Mouse (Mus musculus) hindbrain, embryonic 16.5 days (tissue): ENCODE measurements around the gene Phf24. TPM values are rescaled to one million over a fixed set of nuclear protein-coding genes. Genes with fewer than 3 reads are reported as not detected.

ENCODE experiments used
- ATAC-seq: fragments of 200-750 bp; cut with Nextera tagmentation; 2 replicates; pipeline ENCODE4 v1.8.0; 2017; ENCODE audit warnings: moderate TSS enrichment, moderate library complexity
- H3K27ac ChIP-seq: fragments of 300-500 bp; sonication (generic); 2 replicates; pipeline ENCODE4 v1.5.1; 2014; ENCODE audit warnings: low read depth, mild to moderate bottlenecking, control low read depth, low read length, moderate library complexity
- H3K27me3 ChIP-seq: fragments of 300-500 bp; sonication (generic); replicated peaks from 2 replicates; pipeline ENCODE4 v1.6.1; 2014; ENCODE audit warnings: low read length; ENCODE audit not compliant: control insufficient read depth, insufficient read depth
- H3K36me3 ChIP-seq: fragments of 300-500 bp; sonication (generic); 2 replicates; pipeline ENCODE4 v1.6.1; 2014; ENCODE audit warnings: mild to moderate bottlenecking, low read length, moderate library complexity, mixed read lengths; ENCODE audit not compliant: control insufficient read depth, insufficient read depth
- H3K4me1 ChIP-seq: fragments of 300-500 bp; sonication (generic); 2 replicates; pipeline ENCODE4 v1.6.1; 2014; ENCODE audit warnings: low read depth, low read length; ENCODE audit not compliant: control insufficient read depth, insufficient read depth
- H3K4me2 ChIP-seq: fragments of 300-500 bp; sonication (generic); 2 replicates; pipeline ENCODE4 v1.6.1; 2014; ENCODE audit warnings: mild to moderate bottlenecking, low read length, control low read depth, moderate library complexity
- H3K4me3 ChIP-seq: fragments of 300-500 bp; sonication (generic); 2 replicates; pipeline ENCODE4 v1.5.1; 2014; ENCODE audit warnings: mild to moderate bottlenecking, low read length, control low read depth, moderate library complexity
- H3K9ac ChIP-seq: fragments of 300-500 bp; sonication (generic); 2 replicates; pipeline ENCODE4 v1.6.1; 2014; ENCODE audit warnings: low read depth, mild to moderate bottlenecking, control low read depth, low read length, moderate library complexity
- H3K9me3 ChIP-seq: fragments of 300-500 bp; sonication (generic); 2 replicates; pipeline ENCODE4 v1.6.1; 2014; ENCODE audit warnings: mild to moderate bottlenecking, low read length, moderate library complexity; ENCODE audit not compliant: control insufficient read depth
- WGBS: fragments of 180-500 bp; shearing (Covaris S2); extraction: QIAGEN DNeasy Blood & Tissue Kit; methylation state at CpG from one replicate; pipeline ENCODE4 v1.1.7; 2014; 5-methylcytosine and 5-hydroxymethylcytosine counted together
- polyA plus RNA-seq: library from polyadenylated mRNA; unstranded; fragments of >200 nt; fragmentation: Nextera tagmentation; extraction: Ambion mirVana; gene quantifications from 2 replicates; pipeline ENCODE4 v1.2.1, GENCODE M21; 2015

Gene Phf24
- polyA plus RNA-seq, 1 experiment from 2014 or later, result 44.5 TPM

- ATAC-seq, result no peak
- Histone ChIP-seq H3K9me3 (no peaks in the 10 kb centered on the region), H3K4me1 (peaks cover 22% of the 10 kb centered on the region)
These were observed 27.7 kb downstream of the Phf24 start for GRCm38 (mm10) chr4:42944185-42944584.

GRCm38 (mm10) chr4:42945043-42945442, 28.6 kb downstream of the Phf24 start:
- Histone ChIP-seq H3K4me3 (no peak overlapping the region), H3K36me3 (peaks cover 7% of the 10 kb centered on the region; the same call in 1 of the 2 replicates), H3K4me2 (no peak overlapping the region), H3K4me1 (peaks cover 24% of the 10 kb centered on the region), H3K27me3 (no peaks in the 10 kb centered on the region), H3K27ac (no peak overlapping the region), H3K9ac (no peak overlapping the region), H3K9me3 (no peaks in the 10 kb centered on the region)
- ATAC-seq, result no peak
- WGBS, result 22% methylated on average over 6 of the region's 6 CpGs

More at GRCm38 (mm10) chr4:42944185-42944584, 27.7 kb downstream of the Phf24 start:
- Histone ChIP-seq H3K4me3 (no peak overlapping the region), H3K27me3 (no peaks in the 10 kb centered on the region), H3K9ac (no peak overlapping the region), H3K27ac (no peak overlapping the region), H3K36me3 (peaks cover 11% of the 10 kb centered on the region), H3K4me2 (no peak overlapping the region)
- WGBS, result 85% methylated on average over 9 of the region's 9 CpGs

- 91% methylated on average over 3 of the region's 3 CpGs for WGBS
- H3K4me3 ChIP-seq, result no peak overlapping the region
- H3K9ac ChIP-seq, result no peak overlapping the region
- 0 out of 2 replicates have a peak, but pooled peaks cover 4% of the 10 kb centered on the region for H3K36me3 ChIP-seq
- no peak overlapping the region for H3K27ac ChIP-seq
- peaks cover 24% of the 10 kb centered on the region for H3K4me1 ChIP-seq
- H3K4me2 ChIP-seq, result no peak overlapping the region
- no peaks in the 10 kb centered on the region for H3K9me3 ChIP-seq
- ATAC-seq, result no peak
- H3K27me3 ChIP-seq, result no peaks in the 10 kb centered on the region
These were observed 29.0 kb downstream of the Phf24 start for GRCm38 (mm10) chr4:42945445-42945844.

DNA sequence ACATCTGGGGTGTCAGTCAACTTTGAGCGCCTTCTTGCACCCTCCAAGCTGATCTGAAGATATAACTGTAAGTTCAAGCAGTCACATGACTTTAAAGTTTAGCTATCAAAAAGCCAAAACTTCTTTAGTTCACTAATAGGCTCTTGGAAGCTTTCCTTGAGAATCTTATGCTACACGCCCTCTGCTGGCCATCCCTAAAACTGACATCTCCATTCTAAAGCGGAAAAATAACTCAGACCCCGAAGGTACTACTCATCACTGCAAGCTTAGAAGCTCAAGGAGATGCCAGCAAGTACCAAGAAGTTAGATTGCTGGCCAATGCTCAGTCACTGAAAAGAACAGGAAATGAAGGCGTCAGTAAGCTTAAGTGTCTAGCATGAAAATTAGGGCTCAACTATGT, 29.5 kb downstream of the Phf24 start:
- no peak for ATAC-seq
- no peaks in the 10 kb centered on the region for H3K9me3 ChIP-seq
- H3K4me1 ChIP-seq, result peaks cover 26% of the 10 kb centered on the region
- WGBS, result 3% methylated on average over 5 of the region's 5 CpGs
- H3K9ac ChIP-seq, result no peak overlapping the region
- H3K27me3 ChIP-seq, result no peaks in the 10 kb centered on the region
- H3K27ac ChIP-seq, result peak overlapping the region; percentile 81
- no peak overlapping the region for H3K4me3 ChIP-seq
- peak overlapping the region; percentile 40 for H3K4me2 ChIP-seq
- H3K36me3 ChIP-seq, result 0 out of 2 replicates have a peak, but pooled peaks cover 3% of the 10 kb centered on the region

DNA sequence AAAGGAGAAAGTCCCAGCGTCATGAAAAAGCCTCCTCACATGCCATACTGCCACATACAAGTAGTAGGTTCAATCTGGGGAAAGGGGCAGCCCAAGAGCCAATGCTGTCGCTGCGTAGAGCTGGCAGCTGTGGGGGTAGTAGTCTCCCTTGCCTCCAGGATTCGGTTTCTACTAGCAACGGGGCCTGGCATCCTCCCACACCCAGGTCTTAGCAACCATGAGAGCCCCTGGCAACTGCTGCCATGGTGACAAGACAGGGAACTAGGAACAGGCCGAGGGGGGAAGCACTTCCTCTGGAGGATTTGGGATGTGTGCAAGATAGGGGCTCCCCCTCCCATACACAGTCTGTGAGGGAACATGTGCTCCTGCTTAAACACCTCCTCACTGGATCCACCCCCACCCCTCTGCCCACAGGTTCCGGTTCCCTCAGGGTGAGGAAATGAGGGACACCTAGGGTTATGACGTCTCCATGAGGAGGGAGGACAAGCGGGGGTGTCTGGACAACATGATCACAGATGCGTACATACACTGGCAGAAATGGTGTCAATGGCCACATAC, 30.4 kb downstream of the Phf24 start:
- ATAC-seq, result peak; percentile 45
- no peaks in the 10 kb centered on the region for H3K36me3 ChIP-seq
- H3K9ac ChIP-seq, result peak overlapping the region; percentile 41; the same call in 1 of the 2 replicates
- no peaks in the 10 kb centered on the region for H3K27me3 ChIP-seq
- H3K4me3 ChIP-seq, result no peak overlapping the region
- H3K9me3 ChIP-seq, result no peaks in the 10 kb centered on the region
- H3K4me1 ChIP-seq, result peaks cover 33% of the 10 kb centered on the region
- WGBS, result 22% methylated on average over 10 of the region's 10 CpGs
- peak overlapping the region; percentile 81 for H3K27ac ChIP-seq
- H3K4me2 ChIP-seq, result peak overlapping the region; percentile 40

DNA sequence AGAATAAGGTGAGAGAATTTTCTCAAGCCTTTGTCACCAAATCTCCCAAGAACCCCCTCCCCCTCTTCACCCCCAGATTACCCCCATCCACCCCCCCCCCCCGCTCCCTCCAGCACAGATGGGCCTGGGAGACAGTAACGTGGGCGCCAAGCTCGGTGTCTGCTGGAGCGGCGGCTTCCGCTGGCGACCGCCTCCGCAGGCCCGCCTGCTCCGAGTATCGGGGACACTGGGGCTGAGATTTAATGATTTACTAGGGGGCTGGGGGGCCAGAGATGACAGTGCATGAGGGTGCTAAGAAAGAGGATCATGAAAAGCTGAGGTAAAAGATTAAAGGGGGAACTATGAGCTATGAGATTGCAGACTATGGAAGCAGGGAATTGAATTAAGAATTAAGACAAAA, 32.1 kb downstream of the Phf24 start:
- H3K27ac ChIP-seq, result peak overlapping the region; percentile 74
- 33% methylated on average over 13 of the region's 13 CpGs for WGBS

GRCm38 (mm10) chr4:42949051-42949675, 32.7 kb downstream of the Phf24 start:
- no peaks in the 10 kb centered on the region for H3K36me3 ChIP-seq
- H3K4me2 ChIP-seq, result peak overlapping the region; percentile 93
- no peaks in the 10 kb centered on the region for H3K9me3 ChIP-seq
- peaks cover 56% of the 10 kb centered on the region for H3K4me1 ChIP-seq
- no peaks in the 10 kb centered on the region for H3K27me3 ChIP-seq
- H3K4me3 ChIP-seq, result peak overlapping the region; percentile 80
- peak overlapping the region; percentile 74 for H3K27ac ChIP-seq
- 12% methylated on average over 14 of the region's 14 CpGs for WGBS
- ATAC-seq, result no peak
- H3K9ac ChIP-seq, result peak overlapping the region; percentile 30; the same call in 1 of the 2 replicates

More for the DNA sequence above, 32.1 kb downstream of the Phf24 start:
- ATAC-seq, result no peak
- H3K36me3 ChIP-seq, result no peaks in the 10 kb centered on the region
- H3K9me3 ChIP-seq, result no peaks in the 10 kb centered on the region
- no peaks in the 10 kb centered on the region for H3K27me3 ChIP-seq
- no peak overlapping the region for H3K4me2 ChIP-seq
- H3K4me3 ChIP-seq, result no peak overlapping the region
- peaks cover 50% of the 10 kb centered on the region for H3K4me1 ChIP-seq
- H3K9ac ChIP-seq, result no peak overlapping the region

GRCm38 (mm10) chr4:42949676-42950051, 33.2 kb downstream of the Phf24 start, which contains the start of gene Dnajb5:
TSS of gene Dnajb5 (plus strand) at chr4:42949814.
- Histone ChIP-seq H3K27ac (peak within 1 kb of the TSS; percentile 96), H3K4me1 (peaks cover 61% of the 10 kb centered on the region), H3K9me3 (no peaks in the 10 kb centered on the region), H3K4me3 (peak within 1 kb of the TSS; percentile 80), H3K27me3 (no peaks in the 10 kb centered on the region), H3K4me2 (peak within 1 kb of the TSS; percentile 93), H3K9ac (peak within 1 kb of the TSS; percentile 98), H3K36me3 (no peaks in the 10 kb centered on the region)
- peak; percentile 95 for ATAC-seq
- WGBS, result under 1% methylated on average over 37 of the region's 39 CpGs

DNA sequence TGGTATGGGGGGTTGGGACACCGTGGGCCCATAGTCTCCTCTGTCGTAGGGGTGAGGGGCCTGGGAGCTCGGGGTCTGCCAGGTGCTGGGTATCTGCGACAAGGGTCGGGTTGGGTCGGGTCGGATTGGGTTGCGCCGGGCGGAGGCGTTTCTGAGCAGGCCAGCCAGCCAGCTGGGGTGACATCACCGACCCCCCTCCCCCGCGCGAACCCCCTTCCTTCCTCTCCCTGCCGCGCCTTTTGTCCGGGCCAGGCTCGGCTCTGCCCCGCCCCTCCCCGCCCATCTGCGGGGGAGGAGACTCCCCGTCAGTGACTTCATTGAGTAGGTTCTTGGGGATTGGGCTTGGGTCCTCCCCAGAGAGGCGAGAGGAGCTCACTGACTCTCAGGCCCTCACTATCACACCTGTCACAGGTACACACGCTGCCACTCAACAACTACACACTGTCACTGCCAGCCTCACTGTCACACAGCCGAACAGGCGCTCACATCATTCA, 33.7 kb downstream of the Phf24 start:
- WGBS, result 3% methylated on average over 9 of the region's 27 CpGs

More for the DNA sequence above, 33.7 kb downstream of the Phf24 start:
- peak; percentile 38 for ATAC-seq
- H3K36me3 ChIP-seq, result no peaks in the 10 kb centered on the region
- peaks cover 63% of the 10 kb centered on the region for H3K4me1 ChIP-seq
- H3K4me2 ChIP-seq, result peak overlapping the region; percentile 93
- no peaks in the 10 kb centered on the region for H3K9me3 ChIP-seq
- H3K9ac ChIP-seq, result peak overlapping the region; percentile 98
- peak overlapping the region; percentile 96 for H3K27ac ChIP-seq
- peak overlapping the region; percentile 80 for H3K4me3 ChIP-seq
- no peaks in the 10 kb centered on the region for H3K27me3 ChIP-seq
